Mouse (Mus musculus): ENCODE measurements around the gene Eif2b3.

- TF ChIP-seq CTCF (IDR thresholded peaks at IDR 0.05; ENCODE audit: low read depth, low read length) (no peak), POLR2A (IDR thresholded peaks at IDR 0.05; ENCODE audit: borderline replicate concordance, low read depth, low read length) (no peak)
Observed at GRCm38 (mm10) chr4:116976503-116976902, 42.7 kb upstream of the Eif2b3 start.
